ENCODE assay signal across 7 mouse cellular contexts in genomic region chr15:3213721-3214120, GRCm38 (mm10). TPM values are rescaled to one million over a fixed set of nuclear protein-coding genes. Genes with fewer than 3 reads are reported as not detected.
DNase-seq lines count a peak whose midpoint lies in the region; ATAC-seq lines count a peak whose summit lies in the region.

No protein-coding gene starts in this region.

- H3K9ac ChIP-seq in limb, embryonic 11.5 days (ENCODE audit: low read length): no peak overlapping the region

- ATAC-seq in limb, embryonic 11.5 days (ENCODE audit: insufficient number of reproducible peaks, low FRiP score, low TSS enrichment, low read depth): no peak
- peak; percentile 66 to 83; a peak in 3 of 4 replicates for ATAC-seq in hematopoietic stem cell, adult 5-6 weeks (replicated peaks in 1 of 2; ENCODE audit: insufficient read depth in 1 of 2, low FRiP score in 2 of 2, low TSS enrichment in 1 of 2, low read depth in 1 of 2, poor library complexity in 2 of 2, severe bottlenecking in 2 of 2)
- ATAC-seq in neutrophil, adult 5-6 weeks (ENCODE audit: extremely low read depth, insufficient number of reproducible peaks, low FRiP score, poor library complexity, severe bottlenecking): peak; percentile 63; the same call in 1 of the 2 replicates

- intact Hi-C loops in left cerebral cortex, postnatal 36 days (cut with DNase I): no loop called here

- no peak overlapping the region for H3K4me2 ChIP-seq in limb, embryonic 11.5 days (ENCODE audit: low read depth, severe bottlenecking)

- WGBS in limb, embryonic 11.5 days: 5% methylated on average over 4 of the region's 4 CpGs
- 11% methylated on average over 4 of the region's 4 CpGs for WGBS in limb, embryonic 10.5 days

- no peaks in the 10 kb centered on the region for H3K27me3 ChIP-seq in limb, embryonic 11.5 days (ENCODE audit: control insufficient read depth, insufficient read depth, low read length)
- no peaks in the 10 kb centered on the region for H3K27me3 ChIP-seq in limb, embryonic 10.5 days (ENCODE audit: low read depth, poor library complexity, severe bottlenecking)

- no peak overlapping the region for H3K27ac ChIP-seq in limb, embryonic 11.5 days (replicated peaks; ENCODE audit: low read depth, low read length)
- H3K27ac ChIP-seq in limb, embryonic 10.5 days: no peak overlapping the region

- H3K4me3 ChIP-seq in limb, embryonic 11.5 days (ENCODE audit: low read depth, low read length): no peak overlapping the region
- H3K4me3 ChIP-seq in limb, embryonic 10.5 days: no peak overlapping the region

- H3K4me1 ChIP-seq in limb, embryonic 11.5 days (ENCODE audit: control insufficient read depth, insufficient read depth, low read length): no peaks in the 10 kb centered on the region
- no peaks in the 10 kb centered on the region for H3K4me1 ChIP-seq in limb, embryonic 10.5 days

- DNase-seq in limb, embryonic 11.5 days (ENCODE audit: low spot score): peak; percentile 65
- no peak for DNase-seq in limb, embryonic 10.5 days (ENCODE audit: low spot score)
- DNase-seq in Muller cell, postnatal 12 days (ENCODE audit: inconsistent ontology term): peak; percentile 19
- peak; percentile 61 to 62 for DNase-seq in cerebellum, postnatal 14 days
- DNase-seq in left cerebral cortex, postnatal 36 days (ENCODE audit: low spot score in 2 of 2): peak; percentile 24 to 40

- no peaks in the 10 kb centered on the region for H3K9me3 ChIP-seq in limb, embryonic 11.5 days (ENCODE audit: control insufficient read depth, low read length)
- no peaks in the 10 kb centered on the region for H3K9me3 ChIP-seq in limb, embryonic 10.5 days (replicated peaks)

- no peaks in the 10 kb centered on the region for H3K36me3 ChIP-seq in limb, embryonic 11.5 days (ENCODE audit: control insufficient read depth, insufficient read depth, low read length)
- no peaks in the 10 kb centered on the region for H3K36me3 ChIP-seq in limb, embryonic 10.5 days

RNA-seq across cellular contexts. Expression of gene Selenop, which starts 54.6 kb away (rescaled TPM):
- 49.2 and 51.1 TPM in 2 replicates for polyA plus RNA-seq in limb, embryonic 11.5 days (2014; fragmentation: Nextera tagmentation; extraction: Ambion mirVana)
- polyA plus RNA-seq in limb, embryonic 10.5 days (2016; fragmentation: Nextera tagmentation; extraction: Ambion mirVana): 26.6 and 32.4 TPM in 2 replicates
- 173 and 184 TPM in 2 replicates for total RNA-seq in hematopoietic stem cell, adult 5-6 weeks (2017)
- 100 to 1,000 TPM; 300 to 351 TPM for total RNA-seq in left cerebral cortex, postnatal 36 days (2021)
- 106 and 112 TPM in 2 replicates for total RNA-seq in neutrophil, adult 5-6 weeks (2017)
